Mouse (Mus musculus) right cerebral cortex, postnatal 10 days (tissue): ENCODE measurements at regions not wholly inside any gene's neighbourhood (a gene's known extent, or its start where the extent isn't known, plus 50 kb on each side); places are given as distances from the start of the nearest gene placed in this dataset.
A peak's percentile ranks its signal among the peaks of the same experiment; 100 is the strongest.
"Not testable (repeated sequence)": the region's sequence is repeated elsewhere in the genome, so short reads cannot be mapped to it uniquely, and the experiment has no call there.

ENCODE experiments used
- DNase-seq, 2 experiments: peaks; one replicate each; pipeline ENCODE4 v3.0.0; 2021; ENCODE audit warnings: low spot score in 2 of 2

GRCm38 (mm10) chr11:27105920-27106319 lies 512.1 kb upstream of the Vrk2 start:
- peak in 1 of 2 experiments; percentile 29 for DNase-seq

GRCm38 (mm10) chr11:27102906-27103305 lies 509.1 kb upstream of the Vrk2 start:
- DNase-seq: no peak

GRCm38 (mm10) chr11:27102045-27102444 lies 508.2 kb upstream of the Vrk2 start:
- DNase-seq: no peak

- DNase-seq: no peak
These were observed 502.8 kb upstream of the Vrk2 start for GRCm38 (mm10) chr11:27096615-27097014.

- DNase-seq: not testable (repeated sequence)
These were observed 501.7 kb upstream of the Vrk2 start for GRCm38 (mm10) chr11:27095460-27095859.

- no peak for DNase-seq
These were observed 492.7 kb upstream of the Vrk2 start for GRCm38 (mm10) chr11:27086516-27086915.

- DNase-seq: no peak
These were observed 487.4 kb upstream of the Vrk2 start for GRCm38 (mm10) chr11:27081188-27081587.

GRCm38 (mm10) chr11:27070381-27070780 lies 476.6 kb upstream of the Vrk2 start:
- DNase-seq: no peak

- no peak for DNase-seq
These were observed 433.5 kb upstream of the Vrk2 start for GRCm38 (mm10) chr11:27027243-27027852.

- no peak for DNase-seq
These were observed 431.7 kb upstream of the Vrk2 start for GRCm38 (mm10) chr11:27025500-27025899.

GRCm38 (mm10) chr11:26996292-26997099 lies 402.7 kb upstream of the Vrk2 start:
- DNase-seq: peak; percentile 78 to 79

- DNase-seq: no peak
These were observed 387.4 kb upstream of the Vrk2 start for GRCm38 (mm10) chr11:26981216-26981615.

GRCm38 (mm10) chr11:26972533-26973081 lies 378.8 kb upstream of the Vrk2 start:
- peak in 1 of 2 experiments; percentile 34 for DNase-seq

GRCm38 (mm10) chr11:26971161-26971560 lies 377.4 kb upstream of the Vrk2 start:
- no peak for DNase-seq

- DNase-seq: no peak
These were observed 373.6 kb upstream of the Vrk2 start for GRCm38 (mm10) chr11:26967427-26967826.

GRCm38 (mm10) chr11:26962928-26963667 lies 369.3 kb upstream of the Vrk2 start:
- DNase-seq: peak; percentile 34 to 37

- DNase-seq: peak in 1 of 2 experiments; percentile 34
These were observed 368.5 kb upstream of the Vrk2 start for GRCm38 (mm10) chr11:26962040-26962927.

- peak; percentile 92 to 95 for DNase-seq
These were observed 367.7 kb upstream of the Vrk2 start for GRCm38 (mm10) chr11:26961336-26961980.

- DNase-seq: no peak
These were observed 362.4 kb upstream of the Vrk2 start for GRCm38 (mm10) chr11:26956153-26956552.

- DNase-seq: no peak
These were observed 338.0 kb upstream of the Vrk2 start for GRCm38 (mm10) chr11:26931766-26932165.

- DNase-seq: no peak
These were observed 313.3 kb upstream of the Vrk2 start for GRCm38 (mm10) chr11:26907099-26907498.
